Mouse (Mus musculus): ENCODE results near the gene Plxna2.

Plxna2 gene

GRCm38 (mm10) chr1:194622677-194623076, 4.7 kb downstream of the Plxna2 start:
- DNase-seq (ENCODE audit: low spot score): no peak

GRCm38 (mm10) chr1:194623641-194624040, 5.6 kb downstream of the Plxna2 start:
- no peak for DNase-seq (ENCODE audit: low spot score)

GRCm38 (mm10) chr1:194624411-194624810, 6.4 kb downstream of the Plxna2 start:
- DNase-seq (ENCODE audit: low spot score): no peak

GRCm38 (mm10) chr1:194624973-194625372, 7.0 kb downstream of the Plxna2 start:
- no peak for DNase-seq (ENCODE audit: low spot score)

- DNase-seq (ENCODE audit: low spot score): no peak
Measured at GRCm38 (mm10) chr1:194626109-194626508, 8.1 kb downstream of the Plxna2 start.

GRCm38 (mm10) chr1:194627286-194627685, 9.3 kb downstream of the Plxna2 start:
- DNase-seq (ENCODE audit: low spot score): no peak

DNA sequence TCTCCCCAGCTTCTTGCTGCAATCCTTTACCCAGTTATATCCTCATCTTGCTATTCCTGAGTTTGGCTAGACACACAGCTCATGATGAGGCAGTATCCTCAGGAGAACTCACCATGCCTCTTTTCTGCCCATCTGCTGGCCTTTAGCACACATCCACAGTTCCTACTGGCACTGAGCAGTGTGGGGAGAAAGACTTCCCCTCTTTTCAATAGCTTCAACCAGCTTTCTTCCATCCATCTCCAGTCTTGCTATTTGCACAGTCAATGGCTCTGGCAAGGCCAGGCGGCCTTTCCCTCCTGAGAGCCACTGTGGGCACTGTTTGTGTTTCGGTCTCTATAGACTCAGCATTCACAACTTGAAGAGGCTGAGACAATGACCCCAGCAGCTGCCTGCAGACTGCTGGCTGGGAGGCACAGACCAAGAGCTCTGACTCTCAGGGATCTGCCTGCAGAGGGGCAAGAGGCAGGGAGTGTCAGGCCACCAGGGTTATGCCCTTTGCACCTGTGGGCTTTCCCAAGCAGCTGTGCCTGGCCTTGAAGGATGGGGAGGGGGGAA, 11.2 kb downstream of the Plxna2 start:
- DNase-seq (ENCODE audit: low spot score): no peak

DNA sequence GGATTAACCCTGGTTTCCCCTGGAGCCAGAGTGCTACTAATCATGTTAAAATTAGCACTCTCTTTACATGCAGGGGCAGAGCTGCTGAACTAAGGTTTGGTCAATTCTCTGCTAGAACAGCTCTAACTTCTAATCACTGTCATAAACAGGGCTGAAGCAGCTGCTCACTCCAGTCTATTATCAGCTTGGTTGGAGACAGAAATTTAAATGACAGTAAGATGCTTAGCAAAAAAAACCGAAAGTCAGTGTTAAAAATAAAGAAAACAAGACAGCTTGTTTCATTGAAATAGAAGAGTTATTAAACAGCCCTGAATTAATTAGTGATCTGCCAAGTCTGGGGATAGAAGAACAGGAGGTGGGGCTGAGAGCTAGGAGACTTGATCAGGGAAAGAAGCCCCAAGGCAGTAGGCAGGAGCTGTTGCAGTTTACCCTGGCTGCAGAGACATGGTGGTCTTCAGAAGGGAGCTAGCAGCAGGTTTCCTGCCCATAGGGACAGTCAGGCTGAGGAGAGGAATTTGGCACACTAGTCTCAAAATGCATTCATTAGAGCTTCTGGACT, 12.6 kb downstream of the Plxna2 start:
- DNase-seq (ENCODE audit: low spot score): no peak

DNA sequence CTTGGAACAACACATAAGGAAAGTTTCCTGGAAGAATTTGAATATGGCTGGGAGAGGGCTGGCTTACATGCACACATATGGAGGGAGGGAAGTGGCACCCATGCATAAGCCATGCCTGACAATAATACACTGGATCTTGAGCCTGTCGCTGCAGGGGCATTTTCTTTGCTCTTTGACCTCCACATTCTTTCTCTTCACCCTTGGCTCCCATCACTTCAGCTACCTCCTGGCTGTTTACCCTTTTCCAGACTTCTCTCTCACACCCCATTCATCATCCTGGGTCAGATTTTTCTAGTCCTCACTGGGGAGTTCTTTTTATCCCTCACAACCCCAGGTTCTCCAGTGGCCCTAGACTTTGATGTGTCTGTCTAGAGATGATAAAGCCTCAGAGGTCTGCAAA, 13.6 kb downstream of the Plxna2 start:
- DNase-seq (ENCODE audit: low spot score): no peak

- no peak for DNase-seq (ENCODE audit: low spot score)
Measured at GRCm38 (mm10) chr1:194632029-194632428, 14.0 kb downstream of the Plxna2 start.

- DNase-seq (ENCODE audit: low spot score): no peak
Measured at GRCm38 (mm10) chr1:194635411-194635810, 17.4 kb downstream of the Plxna2 start.

GRCm38 (mm10) chr1:194635942-194636341, 17.9 kb downstream of the Plxna2 start:
- no peak for DNase-seq (ENCODE audit: low spot score)

DNA sequence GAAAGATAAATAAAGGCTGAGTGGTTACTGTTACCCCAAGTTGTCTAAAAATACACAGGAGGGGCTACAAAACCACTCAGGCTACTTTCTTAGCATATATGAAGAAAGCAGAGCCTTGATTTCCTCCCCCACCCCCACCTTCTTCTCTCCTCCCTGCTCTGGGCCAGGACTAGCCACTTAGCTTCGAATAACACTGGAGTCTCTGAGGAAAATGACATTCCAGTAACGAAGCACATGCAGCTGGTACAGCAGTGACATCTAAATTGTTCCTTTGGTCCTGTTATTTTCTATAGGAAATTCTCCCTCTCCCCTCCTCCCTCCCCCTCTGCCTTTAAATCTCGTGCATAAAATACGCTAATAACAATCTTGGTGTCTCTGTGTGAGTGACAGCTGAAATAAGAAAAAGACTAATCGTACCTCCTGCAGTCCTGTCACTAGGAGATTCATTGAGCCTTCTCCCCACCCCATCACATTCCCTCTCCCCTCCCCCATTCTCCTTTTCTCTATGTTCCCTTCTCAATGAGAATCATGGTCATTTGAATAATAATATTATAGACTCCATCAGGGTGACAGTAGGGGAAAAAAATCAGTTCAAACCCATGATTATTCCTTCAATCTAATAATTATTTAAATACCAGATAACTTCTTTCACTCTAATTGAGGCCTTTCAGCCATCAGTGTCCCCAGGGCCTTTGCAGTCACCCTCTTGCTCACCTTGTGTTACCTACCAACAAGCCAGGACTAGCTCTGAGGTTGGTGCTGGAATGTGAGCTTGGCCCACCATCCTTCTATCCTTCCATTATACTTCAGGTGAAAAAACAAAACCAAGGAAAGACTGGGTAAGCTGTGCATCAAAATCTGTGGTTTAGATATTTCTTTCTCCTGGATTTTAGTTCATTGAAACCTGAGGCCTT, 19.6 kb downstream of the Plxna2 start:
- no peak for DNase-seq (ENCODE audit: low spot score)

- DNase-seq (ENCODE audit: low spot score): no peak
Measured at GRCm38 (mm10) chr1:194641601-194642301, 23.7 kb downstream of the Plxna2 start.

GRCm38 (mm10) chr1:194642302-194642787, 24.3 kb downstream of the Plxna2 start:
- DNase-seq (ENCODE audit: low spot score): no peak

DNA sequence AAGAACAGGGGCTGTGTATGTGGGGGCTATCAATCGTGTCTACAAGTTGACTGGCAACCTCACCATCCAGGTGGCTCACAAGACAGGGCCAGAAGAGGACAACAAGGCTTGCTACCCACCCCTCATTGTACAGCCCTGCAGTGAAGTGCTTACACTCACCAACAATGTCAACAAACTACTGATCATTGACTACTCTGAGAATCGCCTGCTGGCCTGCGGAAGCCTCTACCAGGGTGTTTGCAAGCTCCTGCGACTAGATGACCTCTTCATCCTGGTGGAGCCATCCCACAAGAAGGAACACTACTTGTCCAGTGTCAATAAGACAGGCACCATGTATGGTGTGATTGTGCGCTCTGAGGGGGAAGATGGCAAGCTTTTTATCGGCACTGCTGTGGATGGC, 25.9 kb downstream of the Plxna2 start:
- DNase-seq (ENCODE audit: low spot score): no peak

- no peak for DNase-seq (ENCODE audit: low spot score)
Measured at GRCm38 (mm10) chr1:194645898-194646297, 27.9 kb downstream of the Plxna2 start.

DNA sequence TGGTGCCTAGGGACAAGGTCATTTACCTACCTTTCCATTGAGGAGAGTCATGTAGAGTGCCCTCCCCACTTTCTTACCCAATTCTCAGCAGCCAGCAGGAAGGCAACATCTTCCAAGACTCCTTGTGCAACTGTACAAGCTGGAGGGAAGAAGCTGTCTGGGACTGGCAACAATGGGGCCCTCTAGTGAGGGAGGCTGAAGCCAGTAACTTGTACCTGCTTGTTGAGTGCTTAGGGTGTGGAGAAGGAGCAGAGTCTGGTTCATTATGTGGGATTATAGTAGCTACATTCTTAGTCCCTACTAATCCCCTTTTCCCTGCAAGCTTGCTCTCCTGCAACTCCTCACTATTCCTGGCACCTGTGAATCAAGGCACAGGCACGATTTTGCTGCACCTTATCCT, 32.1 kb downstream of the Plxna2 start:
- no peak for DNase-seq (ENCODE audit: low spot score)

DNA sequence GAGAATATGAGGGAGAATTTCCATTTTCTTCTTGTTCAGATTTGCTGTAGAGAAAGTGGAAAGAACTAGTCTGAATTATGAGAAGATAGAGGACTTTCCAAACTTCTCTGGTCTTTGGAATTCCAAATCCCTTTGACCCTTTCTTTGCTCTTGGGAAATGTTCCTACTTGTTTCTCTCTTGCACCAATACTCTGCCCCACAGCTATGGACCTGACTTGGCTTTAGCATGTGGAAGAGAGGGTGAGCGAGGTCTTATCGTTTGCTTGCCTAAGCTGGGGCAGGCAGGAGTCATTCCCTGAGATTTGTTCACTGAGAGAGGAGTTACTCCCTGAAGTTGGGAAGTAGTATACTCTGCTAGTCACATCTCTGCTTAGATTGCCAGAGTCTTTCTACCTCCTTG, 32.5 kb downstream of the Plxna2 start:
- no peak for DNase-seq (ENCODE audit: low spot score)

- no peak for DNase-seq (ENCODE audit: low spot score)
Measured at GRCm38 (mm10) chr1:194651987-194652386, 34.0 kb downstream of the Plxna2 start.

DNA sequence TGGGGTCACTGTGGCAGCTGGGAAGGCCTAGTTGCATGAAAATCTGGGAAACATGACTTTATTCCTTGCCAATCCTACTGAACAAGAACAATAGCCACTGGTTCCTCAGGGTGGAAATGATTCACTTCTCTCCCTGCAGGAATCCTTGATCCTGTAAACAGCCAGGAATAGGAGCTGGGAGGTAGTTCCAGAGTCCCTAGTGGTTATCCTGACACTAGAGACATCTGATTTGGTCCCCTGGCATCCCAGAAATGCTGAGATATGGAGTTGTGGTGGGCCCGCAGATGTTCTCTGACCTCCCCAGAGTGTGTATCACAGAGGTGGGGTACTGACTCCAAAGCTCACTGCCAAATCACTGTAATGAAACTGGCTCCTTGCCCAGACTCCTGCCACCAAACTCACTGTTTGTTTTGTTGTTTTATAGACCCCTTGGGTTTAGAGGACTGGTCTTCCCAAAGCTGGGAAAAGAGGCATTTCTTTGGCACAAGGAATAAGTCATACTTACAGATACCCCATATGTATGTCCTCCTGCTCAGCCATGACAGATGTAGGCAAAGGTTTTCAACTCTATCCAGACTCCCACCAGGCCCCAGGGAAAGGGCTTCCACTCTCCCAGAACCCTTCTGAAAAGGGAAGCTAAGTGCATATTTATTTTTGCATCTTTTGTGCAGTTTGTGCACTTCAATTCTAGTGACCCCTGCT, 40.6 kb downstream of the Plxna2 start:
- DNase-seq (ENCODE audit: low spot score): no peak
